Mouse (Mus musculus) C2C12 (cell line): Measurements from ENCODE around the gene Anxa11. TPM values are rescaled to one million over a fixed set of nuclear protein-coding genes. Genes with fewer than 3 reads are reported as not detected.

Experiments
- H3K27me3 ChIP-seq: one replicate; pipeline ENCODE4 v1.6.1; 2011; ENCODE audit not compliant: control insufficient read depth, insufficient read depth, insufficient read length
- H3K36me3 ChIP-seq: one replicate; pipeline ENCODE4 v1.6.1; 2011; ENCODE audit not compliant: control insufficient read depth, insufficient read depth
- H3K4me3 ChIP-seq: one replicate; pipeline ENCODE4 v1.5.1; 2011; ENCODE audit warnings: mild to moderate bottlenecking, control low read depth; ENCODE audit not compliant: poor library complexity, insufficient read depth, severe bottlenecking
- H3K79me2 ChIP-seq: one replicate; pipeline ENCODE4 v1.6.1; 2011; ENCODE audit not compliant: control insufficient read depth, insufficient read depth
- H3K79me3 ChIP-seq: one replicate; pipeline ENCODE4 v1.6.1; 2011; ENCODE audit warnings: low read depth, control low read depth
- H3ac ChIP-seq: one replicate; pipeline ENCODE3; 2011; ENCODE audit warnings: low read depth; ENCODE audit not compliant: control insufficient read depth, insufficient read length
- CEBPB ChIP-seq: IDR thresholded peaks from one replicate; pipeline ENCODE4 v1.6.1; 2011; ENCODE audit warnings: low read depth, mild to moderate bottlenecking, control low read depth, moderate library complexity
- CTCF ChIP-seq: IDR thresholded peaks from one replicate; pipeline ENCODE4 v1.5.1; 2011; ENCODE audit not compliant: control insufficient read depth, insufficient read depth, insufficient read length
- FOSL1 ChIP-seq: IDR thresholded peaks from one replicate; pipeline ENCODE4 v1.8.0; 2011; ENCODE audit warnings: mild to moderate bottlenecking, low read length; ENCODE audit not compliant: poor library complexity, insufficient read depth, severe bottlenecking
- MAX ChIP-seq: IDR thresholded peaks from one replicate; pipeline ENCODE4 v1.6.1; 2011; ENCODE audit warnings: mild to moderate bottlenecking, control low read depth
- MYOD1 ChIP-seq: IDR thresholded peaks from one replicate; pipeline ENCODE4 v1.6.1; 2011; ENCODE audit warnings: low read depth; ENCODE audit not compliant: control insufficient read depth, insufficient read length
- MYOG ChIP-seq: IDR thresholded peaks from one replicate; pipeline ENCODE4 v1.6.1; 2011; ENCODE audit not compliant: control insufficient read depth, insufficient read length; ENCODE audit errors: extremely low read depth
- USF1 ChIP-seq: IDR thresholded peaks from one replicate; pipeline ENCODE4 v1.6.1; 2011; ENCODE audit warnings: low read depth, mild to moderate bottlenecking, control low read depth, moderate library complexity
- polyA plus RNA-seq: library from polyadenylated mRNA; unstranded; fragments of >200 nt; fragmentation: generic; extraction: Trizol; gene quantifications from one replicate; pipeline ENCODE4 v1.2.1, GENCODE M21; 2012; ENCODE audit warnings: missing spikeins

The Anxa11 gene
- polyA plus RNA-seq, 1 experiment = 33.3 TPM

GRCm38 (mm10) chr14:25850433-25850832, 8.5 kb downstream of the Anxa11 start:
- Histone ChIP-seq H3K79me2 (peaks cover 18% of the 10 kb centered on the region), H3K79me3 (peaks cover 2% of the 10 kb centered on the region), H3K27me3 (no peaks in the 10 kb centered on the region), H3K36me3 (no peaks in the 10 kb centered on the region), H3K4me3 (no peak overlapping the region), H3ac (no peak overlapping the region)
- TF ChIP-seq MAX = no peak

GRCm38 (mm10) chr14:25851189-25851588, 9.2 kb downstream of the Anxa11 start:
- Histone ChIP-seq H3K36me3 (no peaks in the 10 kb centered on the region), H3K4me3 (no peak overlapping the region)
- TF ChIP-seq CTCF = no peak
- TF ChIP-seq CEBPB = no peak
- no peak for TF ChIP-seq MAX
- TF ChIP-seq FOSL1 = no peak
- no peak for TF ChIP-seq MYOD1
- TF ChIP-seq MYOG = no peak
- TF ChIP-seq USF1 = no peak

GRCm38 (mm10) chr14:25852121-25852561, 10.2 kb downstream of the Anxa11 start:
- Histone ChIP-seq H3ac (no peak overlapping the region), H3K36me3 (no peaks in the 10 kb centered on the region), H3K4me3 (no peak overlapping the region), H3K79me3 (peaks cover 2% of the 10 kb centered on the region), H3K27me3 (no peaks in the 10 kb centered on the region), H3K79me2 (peaks cover 22% of the 10 kb centered on the region)
- TF ChIP-seq USF1 = no peak
- no peak for TF ChIP-seq MYOG
- TF ChIP-seq CEBPB = no peak
- TF ChIP-seq CTCF = no peak
- no peak for TF ChIP-seq FOSL1
- TF ChIP-seq MYOD1 = no peak
- no peak for TF ChIP-seq MAX

More at GRCm38 (mm10) chr14:25851189-25851588, 9.2 kb downstream of the Anxa11 start:
- H3K79me3 ChIP-seq = peaks cover 2% of the 10 kb centered on the region
- H3ac ChIP-seq = no peak overlapping the region
- no peaks in the 10 kb centered on the region for H3K27me3 ChIP-seq
- peaks cover 17% of the 10 kb centered on the region for H3K79me2 ChIP-seq

- H3K79me2 ChIP-seq = peaks cover 28% of the 10 kb centered on the region
- no peak overlapping the region for H3ac ChIP-seq
- TF ChIP-seq MYOG (no peak), MYOD1 (no peak), FOSL1 (no peak), MAX (no peak), CEBPB (no peak), USF1 (no peak), CTCF (no peak)
- H3K79me3 ChIP-seq = peaks cover 2% of the 10 kb centered on the region
- no peaks in the 10 kb centered on the region for H3K27me3 ChIP-seq
- H3K36me3 ChIP-seq = no peaks in the 10 kb centered on the region
- no peak overlapping the region for H3K4me3 ChIP-seq
These were observed 11.3 kb downstream of the Anxa11 start for GRCm38 (mm10) chr14:25853295-25853694.

- Histone ChIP-seq H3K79me3 (peaks cover 2% of the 10 kb centered on the region), H3K79me2 (peaks cover 34% of the 10 kb centered on the region), H3K4me3 (no peak overlapping the region), H3K27me3 (no peaks in the 10 kb centered on the region), H3ac (no peak overlapping the region), H3K36me3 (no peaks in the 10 kb centered on the region)
- TF ChIP-seq CTCF (no peak), MAX (no peak), USF1 (no peak), FOSL1 (no peak), CEBPB (no peak), MYOD1 (no peak), MYOG (no peak)
These were observed 11.9 kb downstream of the Anxa11 start for GRCm38 (mm10) chr14:25853717-25854452.

- Histone ChIP-seq H3K79me3 (peaks cover 3% of the 10 kb centered on the region), H3K36me3 (no peaks in the 10 kb centered on the region), H3K4me3 (no peak overlapping the region), H3K27me3 (no peaks in the 10 kb centered on the region), H3K79me2 (peaks cover 45% of the 10 kb centered on the region), H3ac (no peak overlapping the region)
- TF ChIP-seq CTCF = no peak
- TF ChIP-seq USF1 = no peak
- TF ChIP-seq MYOG = no peak
- no peak for TF ChIP-seq MAX
- TF ChIP-seq FOSL1 = no peak
- TF ChIP-seq CEBPB = no peak
- TF ChIP-seq MYOD1 = no peak
These were observed 13.4 kb downstream of the Anxa11 start for GRCm38 (mm10) chr14:25855241-25855885.
